Mouse (Mus musculus): ENCODE results near the gene Kansl3. TPM values are rescaled to one million over a fixed set of nuclear protein-coding genes. Genes with fewer than 3 reads are reported as not detected.
A peak's percentile ranks its signal among the peaks of the same experiment; 100 is the strongest.

Kansl3 gene
- polyA plus RNA-seq, 1 experiment = 48.4 TPM

DNA sequence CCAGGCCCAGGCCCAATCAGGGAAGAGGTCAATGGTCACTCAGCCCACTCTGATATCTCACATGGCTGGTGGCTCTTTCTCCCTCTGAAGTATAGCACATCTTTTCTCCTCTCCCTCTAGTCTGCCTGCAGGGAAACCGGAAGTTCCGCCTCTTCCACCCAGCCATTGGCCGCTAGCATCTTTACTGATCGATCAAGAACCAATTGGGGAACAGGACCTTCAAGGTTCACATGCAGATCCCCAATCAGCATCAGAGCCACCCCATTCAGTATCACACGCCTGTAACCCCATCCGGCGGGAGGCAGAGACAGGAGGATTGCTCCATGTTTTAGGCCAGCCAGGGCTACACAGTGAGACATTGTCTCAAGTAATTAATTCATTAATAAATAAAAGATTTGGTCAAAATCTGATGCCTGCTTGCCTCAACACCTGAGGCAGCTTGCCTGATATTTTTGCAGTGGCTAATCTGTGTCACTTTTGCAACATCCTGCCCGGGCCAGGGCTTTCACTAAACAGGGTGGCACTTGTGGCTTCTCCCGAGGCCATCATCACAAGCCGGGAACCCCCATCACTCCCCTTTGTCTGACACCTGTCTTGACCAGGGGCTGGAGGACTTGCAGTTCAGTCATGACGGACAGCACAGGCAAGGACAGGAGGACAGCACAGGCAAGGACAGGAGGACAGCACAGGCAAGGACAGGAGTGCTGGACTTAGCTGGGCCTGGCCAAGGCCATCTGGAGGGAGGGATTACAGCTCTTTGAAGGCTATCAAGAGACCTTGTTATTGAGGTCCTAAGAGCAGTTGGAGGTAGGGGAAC lies 53.8 kb downstream of the Kansl3 start:
- no peaks in the 10 kb centered on the region for H3K27me3 ChIP-seq (ENCODE audit: control insufficient read depth, insufficient read depth, low read length, poor library complexity, severe bottlenecking)
- H3K27ac ChIP-seq (ENCODE audit: insufficient read depth, low read length) = peak overlapping the region; percentile 23; the same call in 1 of the 2 replicates
- H3K4me3 ChIP-seq (ENCODE audit: low read depth, low read length) = peak overlapping the region; percentile 95

GRCm38 (mm10) chr1:36309498-36309901 lies 59.5 kb downstream of the Kansl3 start:
- Histone ChIP-seq H3K36me3 (ENCODE audit: control insufficient read depth, insufficient read depth, low read length, poor library complexity, severe bottlenecking) (no peaks in the 10 kb centered on the region), H3K27me3 (ENCODE audit: control insufficient read depth, insufficient read depth, low read length, poor library complexity, severe bottlenecking) (no peaks in the 10 kb centered on the region), H3K4me1 (ENCODE audit: control insufficient read depth, insufficient read depth, low read length) (peaks cover 5% of the 10 kb centered on the region), H3K9ac (ENCODE audit: low read depth, poor library complexity, severe bottlenecking) (no peak overlapping the region), H3K9me3 (replicated peaks; ENCODE audit: control insufficient read depth, insufficient read depth, low read length, poor library complexity, severe bottlenecking) (no peaks in the 10 kb centered on the region), H3K27ac (ENCODE audit: insufficient read depth, low read length) (no peak overlapping the region), H3K4me3 (ENCODE audit: low read depth, low read length) (no peak overlapping the region)
- no peak for TF ChIP-seq EP300 (IDR thresholded peaks at IDR 0.05; ENCODE audit: insufficient read depth, low read depth, low read length)
- TF ChIP-seq POLR2A (IDR thresholded peaks at IDR 0.05; ENCODE audit: insufficient read depth, low read length) = no peak
- TF ChIP-seq CTCF (IDR thresholded peaks at IDR 0.05; ENCODE audit: low read depth, low read length) = no peak

More for the DNA sequence above, 53.8 kb downstream of the Kansl3 start:
- Histone ChIP-seq H3K9ac (ENCODE audit: low read depth, poor library complexity, severe bottlenecking) (peak overlapping the region; percentile 66), H3K9me3 (replicated peaks; ENCODE audit: control insufficient read depth, insufficient read depth, low read length, poor library complexity, severe bottlenecking) (no peaks in the 10 kb centered on the region), H3K4me1 (ENCODE audit: control insufficient read depth, insufficient read depth, low read length) (peaks cover 2% of the 10 kb centered on the region), H3K36me3 (ENCODE audit: control insufficient read depth, insufficient read depth, low read length, poor library complexity, severe bottlenecking) (no peaks in the 10 kb centered on the region)
- no peak for TF ChIP-seq EP300 (IDR thresholded peaks at IDR 0.05; ENCODE audit: insufficient read depth, low read depth, low read length)
- peak; percentile 51 for TF ChIP-seq POLR2A (IDR thresholded peaks at IDR 0.05; ENCODE audit: insufficient read depth, low read length)
- TF ChIP-seq CTCF (IDR thresholded peaks at IDR 0.05; ENCODE audit: low read depth, low read length) = no peak

GRCm38 (mm10) chr1:36308966-36309475 lies 60.0 kb downstream of the Kansl3 start:
- no peaks in the 10 kb centered on the region for H3K36me3 ChIP-seq (ENCODE audit: control insufficient read depth, insufficient read depth, low read length, poor library complexity, severe bottlenecking)
- TF ChIP-seq CTCF (IDR thresholded peaks at IDR 0.05; ENCODE audit: low read depth, low read length) (no peak), EP300 (IDR thresholded peaks at IDR 0.05; ENCODE audit: insufficient read depth, low read depth, low read length) (no peak), POLR2A (IDR thresholded peaks at IDR 0.05; ENCODE audit: insufficient read depth, low read length) (no peak)
- H3K27ac ChIP-seq (ENCODE audit: insufficient read depth, low read length) = no peak overlapping the region
- no peaks in the 10 kb centered on the region for H3K9me3 ChIP-seq (replicated peaks; ENCODE audit: control insufficient read depth, insufficient read depth, low read length, poor library complexity, severe bottlenecking)
- no peak overlapping the region for H3K4me3 ChIP-seq (ENCODE audit: low read depth, low read length)
- no peaks in the 10 kb centered on the region for H3K27me3 ChIP-seq (ENCODE audit: control insufficient read depth, insufficient read depth, low read length, poor library complexity, severe bottlenecking)
- no peak overlapping the region for H3K9ac ChIP-seq (ENCODE audit: low read depth, poor library complexity, severe bottlenecking)
- peaks cover 5% of the 10 kb centered on the region for H3K4me1 ChIP-seq (ENCODE audit: control insufficient read depth, insufficient read depth, low read length)

- no peaks in the 10 kb centered on the region for H3K27me3 ChIP-seq (ENCODE audit: control insufficient read depth, insufficient read depth, low read length, poor library complexity, severe bottlenecking)
- H3K4me1 ChIP-seq (ENCODE audit: control insufficient read depth, insufficient read depth, low read length) = peaks cover 5% of the 10 kb centered on the region
- peak overlapping the region; percentile 69 for H3K4me3 ChIP-seq (ENCODE audit: low read depth, low read length)
- TF ChIP-seq CTCF (IDR thresholded peaks at IDR 0.05; ENCODE audit: low read depth, low read length) = no peak
- no peak for TF ChIP-seq EP300 (IDR thresholded peaks at IDR 0.05; ENCODE audit: insufficient read depth, low read depth, low read length)
- no peak for TF ChIP-seq POLR2A (IDR thresholded peaks at IDR 0.05; ENCODE audit: insufficient read depth, low read length)
- no peak overlapping the region for H3K27ac ChIP-seq (ENCODE audit: insufficient read depth, low read length)
- no peaks in the 10 kb centered on the region for H3K36me3 ChIP-seq (ENCODE audit: control insufficient read depth, insufficient read depth, low read length, poor library complexity, severe bottlenecking)
- H3K9me3 ChIP-seq (replicated peaks; ENCODE audit: control insufficient read depth, insufficient read depth, low read length, poor library complexity, severe bottlenecking) = no peaks in the 10 kb centered on the region
- peak overlapping the region; percentile 57; the same call in 1 of the 2 replicates for H3K9ac ChIP-seq (ENCODE audit: low read depth, poor library complexity, severe bottlenecking)
These were observed 60.5 kb downstream of the Kansl3 start for GRCm38 (mm10) chr1:36308451-36308901.

- H3K9ac ChIP-seq (ENCODE audit: low read depth, poor library complexity, severe bottlenecking) = peak within 1 kb of the TSS; percentile 57
- TF ChIP-seq POLR2A (IDR thresholded peaks at IDR 0.05; ENCODE audit: insufficient read depth, low read length) (peak; percentile 99), EP300 (IDR thresholded peaks at IDR 0.05; ENCODE audit: insufficient read depth, low read depth, low read length) (0 out of 2 replicates have a peak, but pooled peaks have one; percentile 8), CTCF (IDR thresholded peaks at IDR 0.05; ENCODE audit: low read depth, low read length) (no peak)
- peak within 1 kb of the TSS; percentile 69 for H3K4me3 ChIP-seq (ENCODE audit: low read depth, low read length)
- H3K9me3 ChIP-seq (replicated peaks; ENCODE audit: control insufficient read depth, insufficient read depth, low read length, poor library complexity, severe bottlenecking) = no peaks in the 10 kb centered on the region
- no peaks in the 10 kb centered on the region for H3K36me3 ChIP-seq (ENCODE audit: control insufficient read depth, insufficient read depth, low read length, poor library complexity, severe bottlenecking)
- peak within 1 kb of the TSS; percentile 17; the same call in 1 of the 2 replicates for H3K27ac ChIP-seq (ENCODE audit: insufficient read depth, low read length)
- peaks cover 5% of the 10 kb centered on the region for H3K4me1 ChIP-seq (ENCODE audit: control insufficient read depth, insufficient read depth, low read length)
- H3K27me3 ChIP-seq (ENCODE audit: control insufficient read depth, insufficient read depth, low read length, poor library complexity, severe bottlenecking) = no peaks in the 10 kb centered on the region
These were observed 61.3 kb downstream of the Kansl3 start, which contains the start of gene Arid5a for GRCm38 (mm10) chr1:36307495-36308280. Gene Arid5a, plus strand, starts transcription at chr1:36307733.
